Mouse (Mus musculus): ENCODE data around the gene Lamc1. TPM values are rescaled to one million over a fixed set of nuclear protein-coding genes. Genes with fewer than 3 reads are reported as not detected.

The Lamc1 gene
- polyA plus RNA-seq (2014; fragmentation: Illumina TruSeq; extraction: RNeasy Lipid Tissue Mini Kit (QIAGEN cat#74804); ENCODE audit: low read depth, low replicate concordance) = 88.7 TPM

DNA sequence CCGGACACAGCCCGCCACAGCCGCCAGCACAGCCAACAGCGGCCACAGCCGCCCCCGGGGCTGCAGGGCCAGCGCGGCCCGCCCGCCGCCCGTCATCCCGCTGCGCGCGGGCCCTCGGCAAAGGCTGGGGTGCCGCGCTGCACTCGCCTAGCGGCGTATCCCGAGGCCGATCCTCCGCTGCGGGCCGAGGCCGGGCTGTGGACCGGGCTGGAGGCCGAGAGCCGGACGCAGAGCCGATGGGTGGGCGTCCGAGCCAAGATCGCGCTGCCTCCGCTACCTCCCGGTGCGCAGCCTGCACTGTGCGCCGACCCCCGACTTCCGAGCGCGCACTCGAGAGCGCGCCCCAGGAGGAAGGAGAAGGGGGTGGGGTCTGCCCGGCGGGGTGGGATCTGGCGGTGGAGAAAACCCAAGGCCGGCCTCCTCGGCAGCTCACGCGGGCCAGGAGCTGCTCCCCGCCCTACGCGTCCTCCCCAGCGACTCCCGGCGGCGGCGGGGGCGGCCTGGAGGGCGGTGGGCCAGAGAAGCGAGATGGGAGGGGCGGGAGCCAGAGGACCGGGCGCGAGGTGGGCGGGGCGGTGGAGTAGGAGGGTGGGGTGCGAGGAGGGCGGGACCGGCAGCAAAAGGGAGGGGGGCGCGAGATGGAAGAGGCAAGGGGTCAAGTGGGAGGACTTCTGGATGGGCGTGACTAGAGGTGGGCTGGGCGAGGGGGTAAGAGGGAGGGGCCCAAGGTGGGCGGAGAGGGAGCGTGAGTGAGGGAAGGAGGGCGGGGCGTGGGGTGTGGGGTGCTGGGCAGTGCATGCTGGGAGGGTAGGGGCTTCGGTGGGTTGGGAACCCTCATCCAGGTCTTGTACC lies at the start of gene Lamc1:
Gene Lamc1 (minus strand): TSS at position 343 of the 852 bp plus-strand sequence.

DNA sequence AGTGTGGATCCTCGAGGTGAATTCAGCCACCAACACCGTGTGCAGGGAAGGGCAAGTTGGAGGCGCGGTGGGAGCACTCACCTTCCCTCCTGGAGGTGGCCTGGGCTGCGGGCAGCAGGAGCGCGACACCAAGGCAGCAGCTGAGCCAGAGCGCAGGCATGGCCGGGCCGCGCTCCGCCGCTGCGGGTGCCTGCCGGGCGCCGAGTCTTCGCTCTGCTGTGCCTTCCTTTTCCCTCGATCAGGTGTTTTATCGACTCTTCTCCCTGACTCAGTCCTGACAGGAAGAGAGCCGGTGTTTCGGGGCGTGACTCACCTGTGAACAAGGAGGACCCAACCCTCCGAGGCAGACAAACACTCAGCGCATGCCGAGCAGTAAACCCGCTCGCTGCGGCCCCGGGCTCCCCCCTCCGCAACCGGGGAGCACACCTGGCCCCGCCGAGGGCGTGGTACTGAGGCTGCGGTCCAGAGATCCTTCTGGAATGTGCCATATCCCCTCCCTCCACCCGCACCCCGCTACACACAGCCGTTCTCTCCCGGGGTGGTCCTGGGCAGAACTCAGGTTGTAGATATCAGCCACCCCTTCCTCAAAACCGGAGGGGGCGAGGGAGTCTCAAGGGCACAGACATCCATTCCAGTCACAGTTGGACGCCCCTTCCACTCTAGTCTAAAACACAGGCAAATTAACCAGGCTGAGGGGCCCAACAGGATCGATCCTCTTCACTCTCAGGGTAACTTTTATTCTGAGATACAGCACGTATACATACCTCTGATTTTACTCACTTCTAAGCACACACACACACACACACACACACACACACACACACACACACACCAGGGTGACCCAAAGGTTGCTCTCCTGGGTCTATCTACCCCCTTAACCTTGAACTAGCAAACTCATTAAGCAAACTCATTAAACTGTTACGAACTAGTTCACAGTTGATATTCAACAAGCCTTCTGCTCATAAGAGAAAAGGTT lies 146.5 kb downstream of the Lamc1 start, which contains the start of gene Lamc2:
Gene Lamc2 (minus strand): TSS at position 620 of the 976 bp plus-strand sequence.

Other genes with a start within 250 kb of the Lamc1 start
- 4.5 TPM for gene Lamc2, start 146.3 kb downstream of the Lamc1 start, polyA plus RNA-seq (2014; fragmentation: Illumina TruSeq; extraction: RNeasy Lipid Tissue Mini Kit (QIAGEN cat#74804); ENCODE audit: low read depth, low replicate concordance)
- gene Shcbp1l, start 92.4 kb upstream of the Lamc1 start, polyA plus RNA-seq (2014; fragmentation: Illumina TruSeq; extraction: RNeasy Lipid Tissue Mini Kit (QIAGEN cat#74804); ENCODE audit: low read depth, low replicate concordance) = not detected
- gene Dhx9, start 154.9 kb upstream of the Lamc1 start, polyA plus RNA-seq (2014; fragmentation: Illumina TruSeq; extraction: RNeasy Lipid Tissue Mini Kit (QIAGEN cat#74804); ENCODE audit: low read depth, low replicate concordance) = 42.3 TPM
- 1.3 TPM for gene Npl, start 217.3 kb upstream of the Lamc1 start, polyA plus RNA-seq (2014; fragmentation: Illumina TruSeq; extraction: RNeasy Lipid Tissue Mini Kit (QIAGEN cat#74804); ENCODE audit: low read depth, low replicate concordance)